Mouse (Mus musculus) erythroblast, embryonic 14.5 days (primary cell): ENCODE data around the gene Trhr2.

Experiments used
- GATA1 ChIP-seq: IDR thresholded peaks from 2 replicates; pipeline ENCODE4 v1.6.1; 2012; ENCODE audit warnings: low read length, inconsistent platforms, mixed read lengths
- TAL1 ChIP-seq: IDR thresholded peaks from 3 replicates; pipeline ENCODE4 v1.6.1; 2012; ENCODE audit warnings: low read length, inconsistent platforms, mixed read lengths

- TF ChIP-seq GATA1 = no peak
- TF ChIP-seq TAL1 = no peak
Observed at GRCm38 (mm10) chr8:122336251-122336910, 24.2 kb downstream of the Trhr2 start.
